Mouse (Mus musculus) erythroblast, embryonic 14.5 days (primary cell): ENCODE results near the gene Esx1. TPM values are rescaled to one million over a fixed set of nuclear protein-coding genes. Genes with fewer than 3 reads are reported as not detected.

Source experiments
- H3K27me3 ChIP-seq: 2 replicates; pipeline ENCODE4 v1.6.1; 2012; ENCODE audit warnings: inconsistent platforms; ENCODE audit not compliant: control insufficient read depth
- H3K36me3 ChIP-seq: 2 replicates; pipeline ENCODE4 v1.6.1; 2012; ENCODE audit warnings: mild to moderate bottlenecking, inconsistent platforms; ENCODE audit not compliant: control insufficient read depth
- H3K4me1 ChIP-seq: 2 replicates; pipeline ENCODE4 v1.6.1; 2012; ENCODE audit warnings: inconsistent platforms; ENCODE audit not compliant: control insufficient read depth
- H3K4me3 ChIP-seq: replicated peaks from 2 replicates; pipeline ENCODE3; 2012; ENCODE audit warnings: moderate library complexity, mild to moderate bottlenecking, inconsistent platforms
- H3K9me3 ChIP-seq: 2 replicates; pipeline ENCODE4 v1.6.1; 2012; ENCODE audit warnings: low read length, inconsistent platforms, mixed read lengths; ENCODE audit not compliant: control insufficient read depth
- GATA1 ChIP-seq: IDR thresholded peaks from 2 replicates; pipeline ENCODE4 v1.6.1; 2012; ENCODE audit warnings: low read length, inconsistent platforms, mixed read lengths
- TAL1 ChIP-seq: IDR thresholded peaks from 3 replicates; pipeline ENCODE4 v1.6.1; 2012; ENCODE audit warnings: low read length, inconsistent platforms, mixed read lengths
- polyA plus RNA-seq: library from polyadenylated mRNA; stranded (reverse); fragments of >175 nt; gene quantifications from 2 replicates; pipeline ENCODE4 v1.2.3, GENCODE M21; 2012

The Esx1 gene
- polyA plus RNA-seq, 1 experiment: not detected

DNA sequence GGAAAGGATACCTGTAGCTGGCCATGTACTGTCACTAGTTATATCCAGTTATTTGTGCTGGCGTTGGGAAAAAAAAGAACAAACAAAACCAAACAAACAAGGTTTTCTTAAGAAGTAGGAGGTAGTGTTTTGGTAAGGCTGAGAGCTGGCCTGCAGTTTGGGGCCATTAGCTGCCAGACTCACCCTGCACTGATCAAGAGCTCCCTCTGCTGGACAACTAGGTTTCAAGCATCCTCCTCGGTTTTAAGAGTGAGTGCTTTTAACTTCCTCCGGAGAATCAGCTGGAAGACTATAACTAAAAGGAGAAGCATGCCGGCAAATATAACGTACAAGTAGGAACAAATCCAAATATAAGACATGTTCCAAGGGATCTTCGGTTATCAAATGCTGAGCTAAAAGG is 19.8 kb upstream of the Esx1 start:
- Histone ChIP-seq H3K4me3 (no peak overlapping the region), H3K9me3 (no peaks in the 10 kb centered on the region), H3K4me1 (no peaks in the 10 kb centered on the region), H3K36me3 (no peaks in the 10 kb centered on the region), H3K27me3 (no peaks in the 10 kb centered on the region)
- TF ChIP-seq TAL1 (no peak), GATA1 (no peak)

DNA sequence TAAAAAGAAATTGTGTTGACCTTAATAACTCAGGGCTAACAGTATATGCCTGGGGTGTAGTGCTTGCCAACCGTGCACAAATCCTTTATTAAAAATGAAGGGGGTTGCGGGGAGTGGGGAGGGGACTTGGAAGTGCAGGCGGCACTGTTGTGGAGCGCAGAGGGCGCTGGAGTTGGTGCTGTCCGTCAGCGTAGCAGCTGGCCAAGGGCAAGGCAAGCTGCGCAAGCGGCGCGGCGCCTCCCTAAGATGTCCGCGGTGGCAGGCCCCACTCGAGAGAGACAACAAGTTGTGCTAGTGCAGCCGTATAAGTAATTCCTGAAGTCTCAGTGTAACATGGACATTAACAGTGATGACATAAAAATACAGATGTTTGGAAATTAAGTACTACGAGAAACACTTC is 5.7 kb upstream of the Esx1 start:
- Histone ChIP-seq H3K4me1 (no peaks in the 10 kb centered on the region), H3K9me3 (no peaks in the 10 kb centered on the region), H3K27me3 (peaks cover 34% of the 10 kb centered on the region), H3K36me3 (no peaks in the 10 kb centered on the region), H3K4me3 (no peak overlapping the region)
- no peak for TF ChIP-seq GATA1
- TF ChIP-seq TAL1: no peak

DNA sequence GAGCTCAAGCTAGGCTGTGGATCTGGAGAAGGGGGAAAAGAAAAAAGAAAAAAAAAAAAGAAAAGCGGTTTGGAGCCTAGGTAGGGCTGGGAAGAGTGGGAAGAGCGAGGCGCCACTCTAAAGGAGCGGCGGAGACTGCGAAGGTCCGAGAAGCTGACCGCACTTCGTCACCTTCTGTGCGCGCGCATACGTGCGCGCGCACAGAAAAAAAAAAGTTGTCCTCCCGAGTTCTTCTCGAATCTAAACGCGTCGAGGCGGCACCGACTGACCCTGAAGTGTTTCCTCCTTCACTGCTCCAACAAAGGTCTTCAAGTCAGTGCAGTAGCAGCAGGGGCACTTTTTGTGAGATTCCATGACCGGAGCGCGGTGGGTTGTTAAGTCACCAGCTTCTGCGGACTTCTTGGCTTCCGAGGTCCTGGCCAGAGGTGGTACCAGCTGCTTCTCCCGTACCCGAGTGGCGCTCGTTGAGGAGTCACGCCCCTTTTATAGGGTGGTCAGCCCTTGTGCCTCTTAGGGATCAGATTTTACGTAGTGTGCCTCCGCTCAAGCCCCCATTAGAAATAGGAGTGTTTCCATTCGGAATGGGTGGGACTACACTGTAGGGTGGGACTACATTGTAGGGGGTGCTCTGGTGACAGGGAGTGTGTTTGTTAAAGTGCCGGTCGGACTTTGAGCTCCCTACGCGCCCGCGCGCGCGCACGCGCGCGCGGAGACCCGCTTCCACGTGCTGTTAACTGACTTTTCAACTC is 2.0 kb downstream of the Esx1 start:
- H3K27me3 ChIP-seq: peaks cover 85% of the 10 kb centered on the region
- no peaks in the 10 kb centered on the region for H3K4me1 ChIP-seq
- H3K4me3 ChIP-seq: no peak overlapping the region
- H3K36me3 ChIP-seq: no peaks in the 10 kb centered on the region
- TF ChIP-seq TAL1 (no peak), GATA1 (no peak)
- peaks cover 16% of the 10 kb centered on the region for H3K9me3 ChIP-seq

DNA sequence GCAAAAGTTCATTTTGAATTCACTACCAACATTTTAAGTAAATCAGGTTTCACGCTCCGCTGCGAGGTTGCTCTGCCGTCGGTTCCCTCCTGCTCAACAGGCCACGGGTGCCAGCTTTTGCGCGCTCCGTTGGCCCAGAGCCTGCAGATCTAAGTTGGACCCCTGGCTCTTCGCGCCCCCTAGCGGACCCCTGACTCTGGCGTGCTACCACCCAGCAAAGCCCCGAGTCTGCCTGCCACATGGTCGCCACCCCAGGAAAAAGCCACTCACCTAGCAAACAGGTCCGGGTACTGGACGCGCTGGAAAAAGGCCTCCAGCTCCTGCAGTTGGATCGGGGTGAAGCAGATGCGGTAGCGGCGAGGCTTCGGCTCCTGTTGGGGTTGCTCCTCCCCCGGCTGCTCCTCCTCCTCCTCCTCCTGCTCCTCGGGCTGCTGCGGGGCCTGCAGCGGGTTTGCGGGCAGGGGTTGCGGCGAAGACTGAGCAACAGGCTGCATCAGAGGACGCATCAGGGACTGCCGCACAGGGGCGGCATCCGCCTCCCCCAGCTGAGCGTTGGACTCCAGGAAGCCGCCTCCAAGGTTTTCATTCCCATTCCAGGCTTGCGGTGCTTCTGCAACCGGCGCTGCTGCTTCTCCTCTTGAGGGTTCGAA is 3.7 kb downstream of the Esx1 start:
- Histone ChIP-seq H3K36me3 (no peaks in the 10 kb centered on the region), H3K27me3 (peaks cover 83% of the 10 kb centered on the region), H3K4me3 (no peak overlapping the region), H3K4me1 (no peaks in the 10 kb centered on the region), H3K9me3 (peaks cover 16% of the 10 kb centered on the region)
- TF ChIP-seq TAL1 (no peak), GATA1 (no peak)

DNA sequence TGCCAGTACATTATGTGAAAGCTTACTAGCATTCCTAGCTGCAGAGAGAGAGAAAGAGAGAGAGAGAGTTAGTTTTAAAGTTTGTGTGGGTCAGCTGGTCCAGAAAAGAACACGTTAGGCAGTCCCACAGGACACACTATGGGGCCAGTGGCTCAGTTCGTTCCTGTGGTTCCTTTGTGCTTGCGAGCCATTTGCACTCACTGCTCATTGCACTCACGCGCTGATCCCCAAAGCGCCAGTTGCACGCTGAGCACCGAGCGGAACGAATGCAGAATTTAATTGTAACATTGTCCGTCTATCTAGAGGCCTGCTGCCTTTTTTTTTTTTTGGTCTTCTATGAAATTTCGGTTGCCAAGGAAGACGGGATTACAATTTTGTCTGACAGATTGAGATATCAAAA is 15.4 kb downstream of the Esx1 start:
- Histone ChIP-seq H3K9me3 (no peaks in the 10 kb centered on the region), H3K36me3 (no peaks in the 10 kb centered on the region)
- TF ChIP-seq GATA1: no peak
- no peak for TF ChIP-seq TAL1

GRCm38 (mm10) chrX:137104531-137104930 is 17.4 kb downstream of the Esx1 start:
- no peaks in the 10 kb centered on the region for H3K9me3 ChIP-seq
- H3K4me3 ChIP-seq: no peak overlapping the region
- H3K36me3 ChIP-seq: no peaks in the 10 kb centered on the region
- H3K4me1 ChIP-seq: no peaks in the 10 kb centered on the region
- H3K27me3 ChIP-seq: peaks cover 69% of the 10 kb centered on the region
- TF ChIP-seq GATA1 (no peak), TAL1 (no peak)

More for the DNA sequence above, 15.4 kb downstream of the Esx1 start:
- Histone ChIP-seq H3K4me1 (no peaks in the 10 kb centered on the region), H3K4me3 (no peak overlapping the region), H3K27me3 (peaks cover 51% of the 10 kb centered on the region)

Other genes starting within 250 kb of the Esx1 start
- gene H2bfm, start 194.8 kb downstream of the Esx1 start, polyA plus RNA-seq: not detected in 2 replicates
- not detected in 2 replicates for gene Tmsb15b2, start 146.6 kb downstream of the Esx1 start, polyA plus RNA-seq
- gene Tmsb15l, start 145.2 kb downstream of the Esx1 start, polyA plus RNA-seq: not detected in 2 replicates
- gene Tmsb15b1, start 145.2 kb downstream of the Esx1 start, polyA plus RNA-seq: not detected in 2 replicates
- not detected in 2 replicates for gene Zcchc18, start 128.9 kb downstream of the Esx1 start, polyA plus RNA-seq
- not detected in 2 replicates for gene Slc25a53, start 83.8 kb downstream of the Esx1 start, polyA plus RNA-seq
- gene Fam199x, start 72.5 kb downstream of the Esx1 start, polyA plus RNA-seq: under 0.01 TPM in 1 of 2 replicates, not detected in the other